Mouse (Mus musculus) T-helper 1 cell (primary cell): ENCODE results near the gene Wls.

ENCODE experiments used
- in situ Hi-C: fragments of 300-600 bp; cut with MboI, MseI; formaldehyde crosslinking; loops from one replicate; pipeline ENCODE4 v1.15.1; 2025; ENCODE audit warnings: high pct_unique_total_duplicates

Wls gene

GRCm38 (mm10) chr3:159839481-159839880 lies at the start of gene Wls:
TSS of gene Wls (plus strand) at chr3:159839672.
- in situ Hi-C loops, result loop anchor here (5.0 kb wide), 2 partner anchors 98 to 342 kb away; partner anchors contain the start of gene Depdc1a

GRCm38 (mm10) chr3:159789781-159790180 lies 49.7 kb upstream of the Wls start:
- in situ Hi-C loops, result no loop called here

DNA sequence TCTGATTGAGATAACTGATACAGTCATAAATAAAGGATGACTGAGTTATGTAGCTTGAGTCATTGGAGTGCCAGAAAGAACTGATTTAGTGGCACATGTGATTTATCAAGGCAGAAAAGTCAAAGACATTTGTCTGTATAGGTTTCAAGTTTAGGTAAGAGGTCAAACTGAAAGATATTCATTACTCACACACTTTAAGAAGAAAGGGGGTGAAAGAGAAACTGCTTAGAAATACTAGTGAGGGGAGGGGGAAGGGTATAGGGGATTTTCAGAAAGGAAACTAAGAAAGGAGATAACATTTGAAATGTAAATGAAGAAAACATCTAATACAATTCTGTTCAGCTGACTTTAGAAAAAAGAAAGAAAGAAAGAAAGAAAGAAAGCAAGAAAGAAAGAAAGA lies 7.9 kb upstream of the Wls start:
- in situ Hi-C loops, result no loop called here

- in situ Hi-C loops, result no loop called here
Observed at GRCm38 (mm10) chr3:159840002-159840816, 737 bp downstream of the Wls start.

- in situ Hi-C loops, result no loop called here
Observed at GRCm38 (mm10) chr3:159840817-159841390, 1.4 kb downstream of the Wls start.

DNA sequence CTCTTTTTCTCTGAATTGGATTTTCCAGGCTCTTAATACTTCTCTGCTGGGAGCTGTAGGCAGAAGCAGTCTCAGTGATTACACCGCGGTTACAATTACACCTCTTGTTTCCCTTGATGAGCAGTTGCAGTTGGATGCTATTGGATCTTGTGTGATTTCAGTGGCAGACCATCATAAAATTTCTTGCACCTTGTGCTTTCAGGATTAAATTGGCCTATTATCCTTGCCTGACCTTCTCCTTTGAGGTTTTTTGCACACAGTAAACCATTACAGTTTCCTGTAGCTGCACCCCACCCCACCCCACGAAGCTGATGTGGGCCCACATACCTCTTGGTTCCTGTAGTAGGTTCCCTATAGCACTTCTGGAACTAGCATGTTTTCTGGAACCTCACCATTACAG lies 2.0 kb downstream of the Wls start:
- in situ Hi-C loops, result no loop called here

DNA sequence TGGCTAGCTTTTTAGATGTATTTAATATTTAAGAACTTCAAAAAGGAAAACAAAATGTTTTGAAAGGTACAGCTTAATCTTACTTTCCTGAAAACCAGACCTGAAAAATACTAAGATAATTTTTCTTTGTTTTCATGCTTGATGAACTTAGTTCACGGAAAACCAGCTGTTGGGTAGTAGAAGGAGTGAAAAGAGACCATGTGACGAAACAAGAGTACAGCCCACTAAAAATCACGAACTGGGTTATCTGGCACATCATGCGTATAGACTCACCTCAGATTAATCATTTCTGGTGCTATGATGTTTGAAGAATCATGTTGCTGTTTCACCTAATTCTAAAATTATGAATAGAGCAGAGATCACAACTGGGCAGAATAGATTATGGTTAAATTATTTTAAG lies 3.7 kb downstream of the Wls start:
- in situ Hi-C loops, result no loop called here

- in situ Hi-C loops, result no loop called here
Observed at GRCm38 (mm10) chr3:159847410-159848016, 8.0 kb downstream of the Wls start.

DNA sequence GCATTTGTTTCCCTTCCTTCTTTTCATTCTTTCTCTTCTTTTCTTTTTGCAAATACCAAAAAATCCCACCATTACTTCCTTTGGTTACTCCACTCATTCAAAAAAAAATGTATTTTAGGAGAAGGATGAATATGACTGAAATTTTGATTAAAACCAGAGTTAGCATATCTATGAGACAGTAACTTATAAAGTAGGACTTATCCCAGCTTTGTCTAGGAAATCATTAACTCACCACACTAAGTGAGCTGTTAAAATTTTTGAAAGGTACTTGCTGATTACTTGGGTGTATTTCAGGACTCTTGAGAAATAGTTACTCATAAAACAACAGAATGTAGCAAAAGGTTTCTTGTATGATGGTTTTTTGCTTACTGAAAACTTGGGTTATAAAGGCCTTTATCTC lies 8.7 kb downstream of the Wls start:
- in situ Hi-C loops, result no loop called here

- in situ Hi-C loops, result no loop called here
Observed at GRCm38 (mm10) chr3:159851476-159851875, 12.0 kb downstream of the Wls start.

DNA sequence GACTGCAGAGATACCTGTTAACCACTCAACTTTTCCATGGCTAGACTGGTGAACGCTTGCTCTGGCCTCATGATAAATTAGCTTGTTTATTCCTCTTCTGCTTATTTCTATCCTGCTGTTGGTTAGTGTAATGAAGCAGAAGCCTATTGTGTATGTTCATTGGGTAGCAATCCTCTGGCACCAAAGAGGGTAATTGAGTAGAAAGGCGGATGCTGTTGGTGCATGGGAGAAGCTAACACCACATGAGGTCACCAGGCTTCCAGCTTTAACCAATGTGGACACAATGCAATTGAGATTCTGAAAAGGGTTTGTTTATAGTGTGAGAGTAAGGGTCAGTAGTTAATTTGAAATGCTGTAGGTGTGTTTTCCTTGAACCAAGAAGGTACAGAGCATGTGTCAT lies 12.5 kb downstream of the Wls start:
- in situ Hi-C loops, result no loop called here

DNA sequence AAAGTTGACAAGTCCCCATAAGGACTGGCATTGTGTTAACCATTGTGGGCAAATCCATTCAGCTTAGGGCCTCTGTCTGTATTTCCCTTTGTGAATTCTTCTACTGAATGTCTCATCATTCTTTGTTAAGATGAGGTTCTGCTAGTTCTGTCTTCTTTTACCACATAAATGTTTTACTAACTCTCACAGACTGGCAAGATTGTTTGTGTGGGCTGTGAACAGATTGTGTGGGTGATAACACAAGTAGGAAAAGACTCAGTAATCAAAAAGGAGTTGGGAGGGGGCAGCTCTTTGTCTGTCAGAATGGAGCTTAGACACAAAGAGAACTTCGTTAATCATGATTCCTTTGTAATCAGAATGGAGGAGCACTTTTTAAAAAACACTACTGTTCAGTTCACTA lies 17.6 kb downstream of the Wls start:
- in situ Hi-C loops, result no loop called here

- in situ Hi-C loops, result no loop called here
Observed at GRCm38 (mm10) chr3:159865691-159866090, 26.2 kb downstream of the Wls start.

DNA sequence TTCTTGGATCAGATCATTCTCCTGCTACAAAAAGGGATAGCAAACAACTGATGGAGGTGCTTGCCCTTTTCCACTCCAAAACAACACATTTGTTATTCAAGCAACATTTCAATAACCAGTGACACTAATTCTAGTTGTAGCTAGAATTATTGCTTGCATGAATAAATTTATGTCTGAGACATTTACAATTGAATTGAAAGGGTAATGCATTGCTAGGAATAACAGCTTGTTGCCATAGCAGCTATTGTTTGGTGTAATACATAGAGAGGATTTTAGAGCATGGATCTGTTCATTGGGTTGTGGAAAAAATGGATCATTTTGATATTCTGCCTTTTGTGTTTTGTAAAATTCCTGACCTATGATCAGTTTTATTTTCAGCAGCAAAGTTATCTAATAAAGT lies 39.5 kb downstream of the Wls start:
- in situ Hi-C loops, result no loop called here

- in situ Hi-C loops, result no loop called here
Observed at GRCm38 (mm10) chr3:159883325-159883724, 43.9 kb downstream of the Wls start.

GRCm38 (mm10) chr3:159884802-159885201 lies 45.3 kb downstream of the Wls start:
- in situ Hi-C loops, result no loop called here

DNA sequence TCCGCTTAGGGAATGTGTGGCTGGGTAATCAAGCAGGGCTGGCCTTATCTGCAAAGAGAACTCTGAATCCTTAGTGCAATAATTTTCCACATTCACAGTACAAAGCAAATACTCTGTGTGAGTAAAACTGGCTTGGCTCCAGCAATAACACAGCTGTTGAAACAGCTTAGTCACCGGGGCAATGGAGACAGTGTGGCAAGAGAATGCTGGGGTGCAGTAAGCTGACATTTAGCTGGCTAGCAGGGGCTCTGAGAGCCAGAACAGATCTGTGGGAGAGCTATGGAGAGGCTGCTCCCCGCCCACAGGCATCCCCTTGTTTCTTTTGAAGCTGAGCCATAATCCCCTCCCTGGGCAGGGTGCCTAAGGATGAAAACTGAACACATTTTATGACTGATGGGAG lies 45.8 kb downstream of the Wls start:
- in situ Hi-C loops, result no loop called here

DNA sequence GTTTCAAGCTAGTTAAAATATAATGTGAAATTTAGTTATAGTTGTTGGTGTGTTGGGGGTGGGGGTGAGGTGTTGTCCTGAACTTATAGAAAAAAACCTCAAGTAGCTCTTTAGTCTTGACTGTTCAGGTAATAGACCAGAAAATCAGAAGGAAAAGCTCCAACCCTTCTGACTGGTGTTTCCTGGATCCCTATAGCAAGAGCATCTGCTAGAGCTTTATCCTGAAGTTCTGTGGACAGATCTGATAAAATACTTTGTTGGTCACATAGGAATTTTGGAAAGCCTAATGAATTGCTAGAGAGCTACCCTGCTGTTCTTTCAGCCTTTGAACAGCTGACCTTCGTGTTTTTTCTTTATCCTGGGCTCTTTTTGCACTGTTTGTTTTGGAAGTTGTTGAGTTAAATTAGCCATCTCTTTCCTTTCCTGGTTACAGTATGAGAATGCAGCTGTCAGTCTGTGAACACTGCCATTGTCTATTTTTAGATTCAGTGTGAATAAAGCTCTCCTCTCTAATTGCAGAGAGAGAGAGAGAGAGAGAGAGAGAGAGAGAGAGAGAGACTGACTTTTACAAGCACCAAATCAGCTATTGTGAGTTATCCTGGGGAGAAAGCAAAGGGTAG lies 46.4 kb downstream of the Wls start:
- in situ Hi-C loops, result no loop called here

- in situ Hi-C loops, result no loop called here
Observed at GRCm38 (mm10) chr3:159890176-159891056, 50.9 kb downstream of the Wls start.

- in situ Hi-C loops, result no loop called here
Observed at GRCm38 (mm10) chr3:159891057-159891752, 51.7 kb downstream of the Wls start.

GRCm38 (mm10) chr3:159907329-159907728 lies 67.9 kb downstream of the Wls start:
- in situ Hi-C loops, result no loop called here
